Mouse (Mus musculus) bone marrow macrophage, adult 2 months (primary cell): ENCODE results near the gene Tmem50b.

Experiments used
- CTCF ChIP-seq: IDR thresholded peaks from 2 replicates; pipeline ENCODE4 v1.5.1; 2012; ENCODE audit warnings: low read depth, mild to moderate bottlenecking, low read length, moderate library complexity
- POLR2A ChIP-seq: IDR thresholded peaks from 2 replicates; pipeline ENCODE4 v1.6.1; 2012; ENCODE audit warnings: mild to moderate bottlenecking, low read depth, low read length, borderline replicate concordance

- TF ChIP-seq POLR2A (no peak), CTCF (no peak)
Observed at GRCm38 (mm10) chr16:91601693-91602092, 4.1 kb upstream of the Tmem50b start.
